In genomic region chr11:96325747-96326212, GRCm38 (mm10) we compare ENCODE assay signal across 14 mouse cellular contexts. TPM values are rescaled to one million over a fixed set of nuclear protein-coding genes. Genes with fewer than 3 reads are reported as not detected.
A peak's percentile ranks its signal among the peaks of the same experiment; 100 is the strongest.
DNase-seq lines count a peak whose midpoint lies in the region; ATAC-seq and TF ChIP-seq lines count a peak whose summit lies in the region.
"Had no signal": no experiment of that assay in that cellular context is flagged by ENCODE, and none has a peak within 500 bp of the region (broad histone marks: within the 10 kb centered on the region; RNA-seq: fewer than 3 reads in every experiment).

No protein-coding gene starts in this region.

- peaks cover 12% of the 10 kb centered on the region for H3K4me1 ChIP-seq in lung, embryonic 14.5 days (ENCODE audit: insufficient read depth)
- peaks cover 17% of the 10 kb centered on the region for H3K4me1 ChIP-seq in stomach, embryonic 16.5 days (ENCODE audit: control insufficient read depth, insufficient read depth, low read length)

- no peak for TF ChIP-seq CTCF in lung, embryonic 14.5 days (IDR thresholded peaks at IDR 0.05; ENCODE audit: low read depth)
- TF ChIP-seq CTCF in gastrocnemius, adult 2 months (IDR thresholded peaks at IDR 0.05), result no peak

- H3K9me3 ChIP-seq in lung, embryonic 14.5 days (ENCODE audit: low read depth, low read length), result no peaks in the 10 kb centered on the region
- H3K9me3 ChIP-seq in stomach, embryonic 16.5 days (replicated peaks; ENCODE audit: control insufficient read depth, low read length), result no peaks in the 10 kb centered on the region

- peak overlapping the region; percentile 84 for H3K4me2 ChIP-seq in lung, embryonic 14.5 days
- peak overlapping the region; percentile 65 for H3K4me2 ChIP-seq in stomach, embryonic 16.5 days (ENCODE audit: low read depth, low read length)

- 0 out of 2 replicates have a peak, but pooled peaks cover 7% of the 10 kb centered on the region for H3K27me3 ChIP-seq in lung, embryonic 14.5 days (ENCODE audit: insufficient read depth, low read length)
- H3K27me3 ChIP-seq in stomach, embryonic 16.5 days (ENCODE audit: control insufficient read depth, insufficient read depth, low read length), result peaks cover 5% of the 10 kb centered on the region; the same call in 1 of the 2 replicates

- no peak for ATAC-seq in lung, embryonic 14.5 days (ENCODE audit: insufficient read depth)
- ATAC-seq in stomach, embryonic 16.5 days (ENCODE audit: insufficient read depth, low FRiP score), result no peak
- no peak for ATAC-seq in megakaryocyte progenitor cell, adult 5-6 weeks (replicated peaks; ENCODE audit: poor library complexity)
- ATAC-seq: forebrain, embryonic 16.5 days had no signal

- H3K9ac ChIP-seq in lung, embryonic 14.5 days, result peak overlapping the region; percentile 99
- H3K9ac ChIP-seq in stomach, embryonic 16.5 days (ENCODE audit: low read length), result peak overlapping the region; percentile 84

- H3K36me3 ChIP-seq in lung, embryonic 14.5 days (ENCODE audit: insufficient read depth), result peaks cover 19% of the 10 kb centered on the region
- no peaks in the 10 kb centered on the region for H3K36me3 ChIP-seq in stomach, embryonic 16.5 days (ENCODE audit: control insufficient read depth, insufficient read depth, low read length)

- DNase-seq in embryo, embryonic 10 days (ENCODE audit: low spot score), result peak; percentile 75
- DNase-seq in embryo, embryonic 9.5 days (ENCODE audit: extremely low spot score), result no peak
- peak; percentile 73 for DNase-seq in lung, embryonic 14.5 days
- no peak for DNase-seq in lung, postnatal 14 days
- peak; percentile 66 to 78 for DNase-seq in kidney, postnatal 4 days
- DNase-seq in gastrocnemius, adult 2 months, result no peak

- intact Hi-C loops in gastrocnemius, adult 2 months (cut with DNase I), result no loop called here

- H3K4me3 ChIP-seq in lung, embryonic 14.5 days (ENCODE audit: low read depth, low read length), result peak overlapping the region; percentile 72
- peak overlapping the region; percentile 63 for H3K4me3 ChIP-seq in stomach, embryonic 16.5 days (replicated peaks; ENCODE audit: low read length)
- no peak overlapping the region for H3K4me3 ChIP-seq in gastrocnemius, adult 2 months

- peak overlapping the region; percentile 100 for H3K27ac ChIP-seq in lung, embryonic 14.5 days (ENCODE audit: low read depth)
- H3K27ac ChIP-seq in stomach, embryonic 16.5 days (ENCODE audit: low read length), result peak overlapping the region; percentile 98
- H3K27ac ChIP-seq in gastrocnemius, adult 2 months, result no peak overlapping the region
- H3K27ac ChIP-seq: macrophage had no signal

- WGBS in lung, embryonic 14.5 days, result 6% methylated on average over 22 of the region's 22 CpGs
- WGBS in stomach, embryonic 16.5 days, result 21% methylated on average over 22 of the region's 22 CpGs

RNA-seq across cellular contexts. Expression of gene Hoxb3, which starts 2.7 kb away (rescaled TPM):
- polyA plus RNA-seq in lung, embryonic 14.5 days (2014; fragmentation: Nextera tagmentation; extraction: Ambion mirVana), result 3.9 and 6.3 TPM in 2 replicates
- 0.99 and 1.5 TPM in 2 replicates for polyA plus RNA-seq in stomach, embryonic 16.5 days (2015; fragmentation: Nextera tagmentation; extraction: Ambion mirVana)
- under 1 TPM; 0.22 to 0.51 TPM for total RNA-seq in gastrocnemius, adult 2 months (2021)
- 1.2 and 1.6 TPM in 2 replicates for total RNA-seq in megakaryocyte progenitor cell, adult 5-6 weeks (2015)
- 0.83 and 1.3 TPM in 2 replicates for total RNA-seq in megakaryocyte progenitor cell, adult 5-6 weeks (2017)
- total RNA-seq: layer of hippocampus, postnatal 10 days had no signal
- polyA plus RNA-seq: forebrain, embryonic 16.5 days had no signal

RNA-seq across cellular contexts. Expression of gene Hoxb4, which starts 7.7 kb away (rescaled TPM):
- 3.8 and 3.9 TPM in 2 replicates for polyA plus RNA-seq in lung, embryonic 14.5 days (2014; fragmentation: Nextera tagmentation; extraction: Ambion mirVana)
- 2.2 and 2.7 TPM in 2 replicates for polyA plus RNA-seq in stomach, embryonic 16.5 days (2015; fragmentation: Nextera tagmentation; extraction: Ambion mirVana)
- under 1 TPM; 0.31 to 0.38 TPM for total RNA-seq in gastrocnemius, adult 2 months (2021)
- 1.7 and 2.7 TPM in 2 replicates for total RNA-seq in megakaryocyte progenitor cell, adult 5-6 weeks (2015)
- 1.5 and 2.2 TPM in 2 replicates for total RNA-seq in megakaryocyte progenitor cell, adult 5-6 weeks (2017)
- total RNA-seq: layer of hippocampus, postnatal 10 days had no signal
- polyA plus RNA-seq: forebrain, embryonic 16.5 days had no signal

RNA-seq across cellular contexts. Expression of gene Hoxb5, which starts 22.6 kb away (rescaled TPM):
- polyA plus RNA-seq in lung, embryonic 14.5 days (2014; fragmentation: Nextera tagmentation; extraction: Ambion mirVana), result 65.9 and 76.1 TPM in 2 replicates
- polyA plus RNA-seq in stomach, embryonic 16.5 days (2015; fragmentation: Nextera tagmentation; extraction: Ambion mirVana), result 13.8 TPM in 2 replicates
- total RNA-seq in gastrocnemius, adult 2 months (2021), result under 1 TPM; 0.26 to 0.28 TPM
- 0.07 and 0.44 TPM in 2 replicates for total RNA-seq in megakaryocyte progenitor cell, adult 5-6 weeks (2015)
- 0.14 TPM in 1 of 2 replicates, not detected in the other for total RNA-seq in megakaryocyte progenitor cell, adult 5-6 weeks (2017)
- total RNA-seq: common myeloid progenitor, adult 5-6 weeks; layer of hippocampus, postnatal 10 days; neutrophil, adult 5-6 weeks had no signal
- polyA plus RNA-seq: forebrain, embryonic 16.5 days; macrophage had no signal

RNA-seq across cellular contexts. Expression of gene Hoxb2, which starts 24.5 kb away (rescaled TPM):
- polyA plus RNA-seq in lung, embryonic 14.5 days (2014; fragmentation: Nextera tagmentation; extraction: Ambion mirVana), result 48.9 and 51.6 TPM in 2 replicates
- 9.1 and 11.5 TPM in 2 replicates for polyA plus RNA-seq in stomach, embryonic 16.5 days (2015; fragmentation: Nextera tagmentation; extraction: Ambion mirVana)
- total RNA-seq in gastrocnemius, adult 2 months (2021), result under 1 TPM; 0.15 to 0.20 TPM
- total RNA-seq in megakaryocyte progenitor cell, adult 5-6 weeks (2015), result 0.07 and 0.49 TPM in 2 replicates
- 0.12 and 0.14 TPM in 2 replicates for total RNA-seq in megakaryocyte progenitor cell, adult 5-6 weeks (2017)
- total RNA-seq: common myeloid progenitor, adult 5-6 weeks; layer of hippocampus, postnatal 10 days; neutrophil, adult 5-6 weeks had no signal
- polyA plus RNA-seq: forebrain, embryonic 16.5 days; macrophage had no signal

RNA-seq across cellular contexts. Expression of gene Hoxb6, which starts 33.5 kb away (rescaled TPM):
- 19.7 and 24.4 TPM in 2 replicates for polyA plus RNA-seq in lung, embryonic 14.5 days (2014; fragmentation: Nextera tagmentation; extraction: Ambion mirVana)
- polyA plus RNA-seq in stomach, embryonic 16.5 days (2015; fragmentation: Nextera tagmentation; extraction: Ambion mirVana), result 5.6 and 8.3 TPM in 2 replicates
- under 1 TPM; 0.56 to 0.64 TPM for total RNA-seq in gastrocnemius, adult 2 months (2021)
- total RNA-seq in megakaryocyte progenitor cell, adult 5-6 weeks (2015), result not detected in 2 replicates
- 0.30 TPM in 1 of 2 replicates, not detected in the other for total RNA-seq in megakaryocyte progenitor cell, adult 5-6 weeks (2017)
- total RNA-seq: common myeloid progenitor, adult 5-6 weeks; layer of hippocampus, postnatal 10 days; neutrophil, adult 5-6 weeks had no signal
- polyA plus RNA-seq: forebrain, embryonic 16.5 days; heart, postnatal 0 days; macrophage had no signal

Comparison
In these comparisons a context has a peak if more than half of its experiments do, and no peak if none do; other contexts are left out.
1. DNase-seq: peak in embryo, embryonic 10 days (single experiment), lung, embryonic 14.5 days (single experiment) and kidney, postnatal 4 days (2 of 2); none in embryo, embryonic 9.5 days (single experiment), lung, postnatal 14 days (single experiment) and gastrocnemius, adult 2 months (single experiment).